Mouse (Mus musculus): Measurements from ENCODE around the gene Ireb2.
"Not testable (repeated sequence)": the region's sequence is repeated elsewhere in the genome, so short reads cannot be mapped to it uniquely, and the experiment has no call there.

Ireb2 gene

GRCm38 (mm10) chr9:54863363-54864281 lies at the start of gene Ireb2:
Gene Ireb2, plus strand, starts transcription at chr9:54863789.
- peak; percentile 99 for DNase-seq

- peak; percentile 42 for DNase-seq
These were observed 46.9 kb upstream of the Ireb2 start for GRCm38 (mm10) chr9:54816508-54817201.

GRCm38 (mm10) chr9:54821442-54822100 lies 42.0 kb upstream of the Ireb2 start:
- DNase-seq, result peak; percentile 63

GRCm38 (mm10) chr9:54829760-54830159 lies 33.8 kb upstream of the Ireb2 start:
- no peak for DNase-seq

GRCm38 (mm10) chr9:54830624-54831023 lies 33.0 kb upstream of the Ireb2 start:
- DNase-seq, result peak; percentile 53

- DNase-seq, result no peak
These were observed 29.8 kb upstream of the Ireb2 start for GRCm38 (mm10) chr9:54833831-54834230.

- not testable (repeated sequence) for DNase-seq
These were observed 27.5 kb upstream of the Ireb2 start for GRCm38 (mm10) chr9:54835951-54836717.

GRCm38 (mm10) chr9:54837835-54838234 lies 25.8 kb upstream of the Ireb2 start:
- DNase-seq, result no peak

- DNase-seq, result no peak
These were observed 23.4 kb upstream of the Ireb2 start for GRCm38 (mm10) chr9:54840145-54840544.

GRCm38 (mm10) chr9:54842311-54842710 lies 21.3 kb upstream of the Ireb2 start:
- no peak for DNase-seq

GRCm38 (mm10) chr9:54843887-54844286 lies 19.7 kb upstream of the Ireb2 start:
- DNase-seq, result peak; percentile 45

- DNase-seq, result no peak
These were observed 18.9 kb upstream of the Ireb2 start for GRCm38 (mm10) chr9:54844556-54845176.

GRCm38 (mm10) chr9:54848203-54848602 lies 15.4 kb upstream of the Ireb2 start:
- no peak for DNase-seq

- not testable (repeated sequence) for DNase-seq
These were observed 10.6 kb upstream of the Ireb2 start for GRCm38 (mm10) chr9:54853036-54853435.

- DNase-seq, result no peak
These were observed 10.0 kb upstream of the Ireb2 start for GRCm38 (mm10) chr9:54853619-54854018.

- DNase-seq, result no peak
These were observed 8.0 kb upstream of the Ireb2 start for GRCm38 (mm10) chr9:54855638-54856037.

- no peak for DNase-seq
These were observed 7.5 kb upstream of the Ireb2 start for GRCm38 (mm10) chr9:54856121-54856520.

GRCm38 (mm10) chr9:54857474-54857873 lies 6.1 kb upstream of the Ireb2 start:
- DNase-seq, result no peak

GRCm38 (mm10) chr9:54860526-54860925 lies 3.1 kb upstream of the Ireb2 start:
- peak; percentile 18 for DNase-seq

- DNase-seq, result no peak
These were observed 15.2 kb downstream of the Ireb2 start for GRCm38 (mm10) chr9:54878759-54879158.

GRCm38 (mm10) chr9:54892111-54892510 lies 28.5 kb downstream of the Ireb2 start:
- DNase-seq, result peak; percentile 13

- no peak for DNase-seq
These were observed 33.5 kb downstream of the Ireb2 start for GRCm38 (mm10) chr9:54897097-54897496.

Measured in lung, postnatal 36 days (tissue).